Mouse (Mus musculus) midbrain, embryonic 16.5 days (tissue): ENCODE data around the gene Aida. TPM values are rescaled to one million over a fixed set of nuclear protein-coding genes. Genes with fewer than 3 reads are reported as not detected.

Source experiments
- ATAC-seq: fragments of 200-750 bp; cut with Nextera tagmentation; 2 replicates; pipeline ENCODE4 v1.8.0; 2017; ENCODE audit warnings: moderate TSS enrichment
- H3K27ac ChIP-seq: fragments of 300-500 bp; sonication (generic); 2 replicates; pipeline ENCODE4 v1.5.1; 2014; ENCODE audit warnings: mild to moderate bottlenecking, low read length, mixed read lengths
- H3K27me3 ChIP-seq: fragments of 300-500 bp; sonication (generic); 2 replicates; pipeline ENCODE4 v1.6.1; 2014; ENCODE audit warnings: low read depth, low read length, mixed read lengths; ENCODE audit not compliant: control insufficient read depth, insufficient read depth
- H3K36me3 ChIP-seq: fragments of 300-500 bp; sonication (generic); 2 replicates; pipeline ENCODE4 v1.6.1; 2014; ENCODE audit warnings: mild to moderate bottlenecking, low read length, moderate library complexity, mixed read lengths; ENCODE audit not compliant: control insufficient read depth, insufficient read depth
- H3K4me1 ChIP-seq: fragments of 300-500 bp; sonication (generic); 2 replicates; pipeline ENCODE4 v1.6.1; 2014; ENCODE audit warnings: mild to moderate bottlenecking, low read length, mixed read lengths; ENCODE audit not compliant: control insufficient read depth, insufficient read depth
- H3K4me2 ChIP-seq: fragments of 300-500 bp; sonication (generic); 2 replicates; pipeline ENCODE4 v1.6.1; 2014; ENCODE audit warnings: mild to moderate bottlenecking, low read length, mixed read lengths
- H3K4me3 ChIP-seq: fragments of 300-500 bp; sonication (generic); 2 replicates; pipeline ENCODE4 v1.5.1; 2014; ENCODE audit warnings: low read depth, mild to moderate bottlenecking, low read length, moderate library complexity, mixed read lengths
- H3K9ac ChIP-seq: fragments of 300-500 bp; sonication (generic); 2 replicates; pipeline ENCODE4 v1.6.1; 2014; ENCODE audit warnings: low read depth, low read length, mixed read lengths
- H3K9me3 ChIP-seq: fragments of 300-500 bp; sonication (generic); replicated peaks from 2 replicates; pipeline ENCODE4 v1.6.1; 2014; ENCODE audit warnings: mild to moderate bottlenecking, low read length, mixed read lengths; ENCODE audit not compliant: control insufficient read depth, poor library complexity, severe bottlenecking
- WGBS: fragments of 180-500 bp; shearing (Covaris S2); extraction: QIAGEN DNeasy Blood & Tissue Kit; methylation state at CpG from one replicate; pipeline ENCODE4 v1.1.7; 2014; 5-methylcytosine and 5-hydroxymethylcytosine counted together
- polyA plus RNA-seq: library from polyadenylated mRNA; unstranded; fragments of >200 nt; fragmentation: Nextera tagmentation; extraction: Ambion mirVana; gene quantifications from 2 replicates; pipeline ENCODE4 v1.2.1, GENCODE M21; 2015

Gene Aida
- polyA plus RNA-seq, 1 experiment from 2014 or later = 50.8 TPM

DNA sequence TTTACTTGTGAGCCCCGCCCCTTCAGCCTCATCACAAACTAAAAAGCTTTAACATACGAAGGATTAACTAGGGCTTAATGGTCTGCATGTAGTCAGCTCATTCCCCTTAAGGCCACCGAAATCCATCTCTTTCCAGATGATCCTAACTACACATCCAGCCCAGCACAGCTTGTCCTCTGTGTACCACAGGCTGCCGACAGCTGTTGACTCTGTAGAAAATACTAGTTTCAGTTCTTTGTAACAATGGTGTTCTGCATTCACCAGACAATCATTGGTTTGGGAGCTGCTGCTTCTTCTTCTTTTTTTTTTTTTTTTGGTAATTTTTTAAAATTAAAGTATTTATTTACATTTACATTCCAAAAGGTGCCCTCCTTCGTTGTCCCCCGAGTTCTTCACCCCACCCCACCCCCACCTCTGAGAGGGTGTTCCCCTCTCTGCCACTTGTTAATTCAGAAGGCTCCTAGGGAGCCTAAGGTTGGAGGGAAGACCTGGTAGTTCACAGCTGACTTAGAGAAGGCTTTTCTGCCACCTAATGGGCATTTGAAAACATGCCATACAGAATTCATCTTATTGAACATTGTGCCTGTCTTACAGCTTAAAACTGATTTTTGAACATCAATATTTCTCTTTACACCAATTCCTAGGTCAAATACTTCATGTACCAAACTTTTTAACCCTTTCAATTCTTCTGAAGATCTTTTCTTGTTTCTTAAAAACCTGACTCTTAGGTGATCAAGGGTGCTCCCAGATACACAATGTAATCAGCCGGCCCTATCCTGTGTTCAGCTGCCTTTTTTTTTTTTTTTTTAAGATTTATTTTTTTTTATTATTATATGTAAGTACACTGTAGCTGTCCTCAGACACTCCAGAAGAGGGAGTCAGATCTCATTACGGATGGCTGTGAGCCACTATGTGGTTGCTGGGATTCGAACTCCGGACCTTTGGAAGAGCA, 23.2 kb upstream of the Aida start:
- Histone ChIP-seq H3K4me1 (no peaks in the 10 kb centered on the region), H3K4me3 (no peak overlapping the region), H3K27ac (no peak overlapping the region), H3K9me3 (no peaks in the 10 kb centered on the region), H3K36me3 (peaks cover 7% of the 10 kb centered on the region; the same call in 1 of the 2 replicates), H3K27me3 (no peaks in the 10 kb centered on the region), H3K9ac (no peak overlapping the region), H3K4me2 (no peak overlapping the region)
- 65% methylated on average over 10 of the region's 10 CpGs for WGBS
- ATAC-seq = peak; percentile 73; the same call in 1 of the 2 replicates

DNA sequence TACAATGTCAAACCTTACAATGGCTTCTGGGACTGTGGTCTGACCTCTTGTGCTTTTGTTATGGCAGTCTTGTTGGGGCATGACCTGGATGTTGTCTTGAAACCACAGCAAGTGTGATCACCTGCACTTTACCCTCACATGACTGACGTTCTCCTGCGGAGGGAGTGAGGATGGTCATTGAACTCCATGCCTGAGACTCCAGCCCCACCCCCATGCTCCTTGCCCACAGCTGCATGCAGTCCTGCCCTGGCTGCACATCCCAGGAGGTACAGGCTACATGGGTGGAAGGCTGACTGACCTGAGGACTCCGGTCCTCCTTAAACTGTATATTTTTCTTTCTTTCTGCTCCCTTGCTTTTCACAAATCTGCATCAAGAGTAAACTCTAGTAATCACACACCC, 22.0 kb upstream of the Aida start:
- WGBS = 72% methylated on average over 3 of the region's 3 CpGs

DNA sequence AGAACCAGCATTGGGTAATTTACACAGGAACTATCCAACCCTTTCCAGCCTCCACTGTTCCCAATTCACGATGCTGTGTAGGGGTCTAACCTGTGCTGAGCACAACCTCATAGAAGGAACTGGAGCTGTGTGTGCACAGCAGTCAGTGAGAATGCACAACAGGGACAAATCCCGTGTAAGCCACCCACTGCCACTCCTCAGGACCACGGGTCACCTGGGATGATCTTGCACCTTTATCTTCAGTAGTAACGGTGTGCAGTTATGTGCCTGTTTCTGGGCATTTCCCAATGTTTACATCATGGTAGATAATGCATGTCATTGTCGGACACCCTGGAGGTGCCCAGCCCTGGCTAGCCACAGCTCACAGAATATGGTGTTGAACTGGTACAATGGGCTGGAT, 20.6 kb upstream of the Aida start:
- no peak overlapping the region for H3K4me2 ChIP-seq
- no peak overlapping the region for H3K9ac ChIP-seq
- no peaks in the 10 kb centered on the region for H3K27me3 ChIP-seq
- peaks cover 12% of the 10 kb centered on the region; the same call in 1 of the 2 replicates for H3K36me3 ChIP-seq
- H3K4me1 ChIP-seq = no peaks in the 10 kb centered on the region
- H3K9me3 ChIP-seq = no peaks in the 10 kb centered on the region
- WGBS = 83% methylated on average over 5 of the region's 5 CpGs
- no peak overlapping the region for H3K4me3 ChIP-seq
- no peak overlapping the region for H3K27ac ChIP-seq
- ATAC-seq = no peak

More for the DNA sequence above, 22.0 kb upstream of the Aida start:
- no peak for ATAC-seq
- Histone ChIP-seq H3K4me3 (no peak overlapping the region), H3K27ac (no peak overlapping the region), H3K4me2 (no peak overlapping the region), H3K9ac (no peak overlapping the region), H3K27me3 (no peaks in the 10 kb centered on the region), H3K4me1 (no peaks in the 10 kb centered on the region), H3K9me3 (no peaks in the 10 kb centered on the region), H3K36me3 (peaks cover 10% of the 10 kb centered on the region; the same call in 1 of the 2 replicates)

DNA sequence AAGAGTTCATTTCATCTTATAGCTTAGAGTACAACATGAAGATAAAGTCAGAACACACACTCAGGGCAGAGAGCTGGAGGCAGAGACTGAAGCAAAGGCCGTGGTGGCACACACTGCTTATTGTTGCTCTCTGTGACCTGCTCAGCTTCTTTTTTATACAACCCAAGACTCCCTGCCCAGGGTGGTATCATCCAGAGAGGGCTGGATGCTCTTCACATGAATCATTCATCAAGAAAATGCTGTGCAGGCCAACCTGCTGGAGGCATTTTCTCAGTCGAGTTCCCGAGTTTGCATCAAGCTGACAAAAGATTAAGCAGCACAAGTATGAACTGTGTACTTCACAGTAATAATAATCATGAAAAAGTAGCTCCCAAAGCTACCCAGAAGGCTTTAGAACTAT, 8.0 kb upstream of the Aida start:
- H3K27ac ChIP-seq = no peak overlapping the region
- no peak for ATAC-seq
- H3K4me2 ChIP-seq = no peak overlapping the region
- no peaks in the 10 kb centered on the region for H3K9me3 ChIP-seq
- H3K4me3 ChIP-seq = no peak overlapping the region
- 88% methylated on average over 3 of the region's 3 CpGs for whole genome bisulfite sequencing
- H3K9ac ChIP-seq = no peak overlapping the region
- no peaks in the 10 kb centered on the region for H3K4me1 ChIP-seq
- H3K36me3 ChIP-seq = peaks cover 45% of the 10 kb centered on the region
- no peaks in the 10 kb centered on the region for H3K27me3 ChIP-seq

GRCm38 (mm10) chr1:183289576-183289975, 6.8 kb upstream of the Aida start:
- WGBS = 97% methylated on average over 4 of the region's 4 CpGs

DNA sequence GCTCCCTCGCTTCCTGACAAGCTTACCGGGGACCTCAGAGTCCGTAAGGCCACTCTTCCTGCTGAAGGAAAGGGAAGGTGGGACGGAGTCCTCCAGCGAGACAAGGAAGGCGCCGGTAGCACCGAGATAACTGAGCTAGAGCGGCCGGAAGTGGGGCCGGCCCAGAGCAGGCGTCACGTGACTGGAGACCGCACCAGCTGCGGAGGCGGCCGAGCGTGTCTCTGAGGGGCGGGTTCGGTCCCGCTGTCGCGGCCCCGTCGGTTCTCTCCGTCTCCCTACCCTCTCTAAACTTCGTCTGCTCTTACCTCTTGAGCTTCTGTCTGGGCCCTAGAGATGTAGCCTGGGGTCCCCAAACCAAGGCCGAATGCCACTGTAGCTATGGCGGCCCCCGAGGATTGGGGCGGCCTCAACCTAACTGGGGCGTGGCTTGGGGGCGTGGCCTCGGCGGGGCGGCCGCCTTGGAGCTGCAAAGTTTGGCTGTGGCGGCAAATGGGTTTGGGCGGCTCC, 540 bp downstream of the Aida start, which contains the start of gene Brox:
Gene Brox (minus strand): TSS at position 393 of the 507 bp plus-strand sequence.
- Histone ChIP-seq H3K9me3 (no peaks in the 10 kb centered on the region), H3K27me3 (no peaks in the 10 kb centered on the region), H3K4me3 (peak within 1 kb of the TSS; percentile 46), H3K36me3 (0 out of 2 replicates have a peak, but pooled peaks cover 2% of the 10 kb centered on the region), H3K9ac (peak within 1 kb of the TSS; percentile 61), H3K4me2 (peak within 1 kb of the TSS; percentile 55), H3K27ac (peak within 1 kb of the TSS; percentile 74), H3K4me1 (no peaks in the 10 kb centered on the region)
- WGBS = 0% methylated on average over 39 of the region's 39 CpGs
- ATAC-seq = peak; percentile 95

More at GRCm38 (mm10) chr1:183289576-183289975, 6.8 kb upstream of the Aida start:
- Histone ChIP-seq H3K9ac (no peak overlapping the region), H3K9me3 (no peaks in the 10 kb centered on the region), H3K27ac (no peak overlapping the region), H3K4me2 (no peak overlapping the region), H3K36me3 (peaks cover 37% of the 10 kb centered on the region), H3K4me1 (no peaks in the 10 kb centered on the region), H3K4me3 (no peak overlapping the region), H3K27me3 (no peaks in the 10 kb centered on the region)
- no peak for ATAC-seq

DNA sequence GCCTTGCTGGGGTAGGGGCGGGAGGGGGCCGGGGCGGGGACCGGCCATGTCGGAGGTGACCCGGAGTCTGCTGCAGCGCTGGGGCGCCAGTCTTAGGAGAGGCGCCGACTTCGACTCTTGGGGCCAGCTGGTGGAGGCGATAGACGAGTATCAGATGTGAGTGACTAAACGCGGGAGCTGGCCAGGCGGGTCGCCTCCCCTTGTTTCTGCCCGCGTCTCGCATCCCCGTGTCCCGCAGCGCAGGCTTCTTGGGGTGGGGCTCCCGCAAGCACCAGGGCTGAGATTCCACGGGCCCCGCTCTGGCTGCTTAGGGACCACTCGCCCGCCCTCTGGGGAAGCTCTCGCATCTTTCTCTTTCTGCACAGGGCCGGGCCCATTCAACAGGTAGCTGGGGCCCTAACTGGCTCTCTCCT, 1.1 kb downstream of the Aida start:
- peak overlapping the region; percentile 42 for H3K9ac ChIP-seq
- H3K27ac ChIP-seq = peak overlapping the region; percentile 12; the same call in 1 of the 2 replicates
- peak overlapping the region; percentile 55 for H3K4me2 ChIP-seq
- WGBS = under 1% methylated on average over 30 of the region's 30 CpGs
- H3K4me1 ChIP-seq = no peaks in the 10 kb centered on the region
- no peaks in the 10 kb centered on the region for H3K27me3 ChIP-seq
- no peaks in the 10 kb centered on the region for H3K36me3 ChIP-seq
- ATAC-seq = no peak; the same call in 1 of the 2 replicates
- no peaks in the 10 kb centered on the region for H3K9me3 ChIP-seq
- H3K4me3 ChIP-seq = peak overlapping the region; percentile 46

- 0 out of 2 replicates have a peak, but pooled peaks have one; percentile 19 for ATAC-seq
- Histone ChIP-seq H3K4me2 (peak overlapping the region; percentile 55), H3K9ac (peak overlapping the region; percentile 42), H3K4me3 (peak overlapping the region; percentile 46), H3K9me3 (no peaks in the 10 kb centered on the region), H3K4me1 (no peaks in the 10 kb centered on the region), H3K27me3 (no peaks in the 10 kb centered on the region), H3K36me3 (no peaks in the 10 kb centered on the region), H3K27ac (peak overlapping the region; percentile 12; the same call in 1 of the 2 replicates)
- WGBS = under 1% methylated on average over 20 of the region's 20 CpGs
Measured at GRCm38 (mm10) chr1:183297886-183298489, 1.6 kb downstream of the Aida start.
